Mouse (Mus musculus) kidney, adult 10 weeks (tissue): ENCODE data around the gene Olfr890. TPM values are rescaled to one million over a fixed set of nuclear protein-coding genes. Genes with fewer than 3 reads are reported as not detected.

Experiments
- polyA plus RNA-seq: library from polyadenylated mRNA; stranded (reverse); fragments of 350-450 nt; fragmentation: Illumina TruSeq; extraction: RNeasy Lipid Tissue Mini Kit (QIAGEN cat#74804); gene quantifications from one replicate; pipeline ENCODE4 v1.2.3, GENCODE M21; 2014; ENCODE audit warnings: low read depth, low replicate concordance

Olfr890 gene
- not detected for polyA plus RNA-seq

DNA sequence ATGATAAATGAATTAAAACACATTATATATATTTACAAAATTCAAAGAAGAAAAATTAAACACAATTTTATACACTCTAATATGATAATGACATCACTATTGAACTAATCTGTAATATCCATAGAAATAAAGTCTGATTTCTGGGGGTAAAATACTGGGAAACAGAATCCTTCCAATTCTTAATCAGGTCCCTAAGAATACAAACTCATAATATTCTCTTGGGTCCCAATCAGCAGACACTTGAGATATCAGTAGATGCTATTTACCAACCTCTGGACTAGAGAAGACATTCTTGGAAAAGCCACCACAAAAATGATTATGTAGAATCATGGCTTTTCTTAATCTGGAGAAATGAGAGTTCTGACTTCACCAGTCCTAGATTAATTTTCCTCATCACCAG lies at the start of gene Olfr890:
Gene Olfr890 (plus strand): TSS at position 301 of the 400 bp plus-strand sequence.

GRCm38 (mm10) chr9:38107828-38108227 lies 34.5 kb upstream of the Olfr890 start, which contains the start of gene Olfr888:
TSS of gene Olfr888 (plus strand) at chr9:38108128.

GRCm38 (mm10) chr9:38114898-38115297 lies 27.4 kb upstream of the Olfr890 start, which contains the start of gene Olfr889:
TSS of gene Olfr889 (plus strand) at chr9:38115198.

GRCm38 (mm10) chr9:38180721-38181120 lies 38.4 kb downstream of the Olfr890 start, which contains the start of gene Olfr891:
TSS of gene Olfr891 (minus strand) at chr9:38180821.

Other genes with a start within 250 kb of the Olfr890 start
- not detected for gene Olfr145, start 245.8 kb upstream of the Olfr890 start, polyA plus RNA-seq
- gene Olfr878, start 224.7 kb upstream of the Olfr890 start, polyA plus RNA-seq, result not detected
- not detected for gene Olfr881, start 150.7 kb upstream of the Olfr890 start, polyA plus RNA-seq
- gene Olfr883, start 116.7 kb upstream of the Olfr890 start, polyA plus RNA-seq, result not detected
- gene Olfr884, start 96.0 kb upstream of the Olfr890 start, polyA plus RNA-seq, result not detected
- gene Olfr885, start 81.2 kb upstream of the Olfr890 start, polyA plus RNA-seq, result not detected
- gene Olfr887, start 58.4 kb upstream of the Olfr890 start, polyA plus RNA-seq, result not detected
- gene Olfr888, start 34.4 kb upstream of the Olfr890 start, polyA plus RNA-seq, result not detected
- gene Olfr889, start 27.3 kb upstream of the Olfr890 start, polyA plus RNA-seq, result not detected
- gene Olfr891, start 38.3 kb downstream of the Olfr890 start, polyA plus RNA-seq, result not detected
- not detected for gene Olfr893, start 65.8 kb downstream of the Olfr890 start, polyA plus RNA-seq
- gene Olfr894, start 75.5 kb downstream of the Olfr890 start, polyA plus RNA-seq, result not detected
- gene Olfr143, start 110.3 kb downstream of the Olfr890 start, polyA plus RNA-seq, result not detected
- not detected for gene Olfr895, start 125.3 kb downstream of the Olfr890 start, polyA plus RNA-seq
- gene Olfr896-ps1, start 148.6 kb downstream of the Olfr890 start, polyA plus RNA-seq, result not detected
- not detected for gene Olfr25, start 186.5 kb downstream of the Olfr890 start, polyA plus RNA-seq
- gene Olfr898, start 205.9 kb downstream of the Olfr890 start, polyA plus RNA-seq, result not detected
- not detected for gene Olfr250, start 224.4 kb downstream of the Olfr890 start, polyA plus RNA-seq
- gene Olfr251, start 234.6 kb downstream of the Olfr890 start, polyA plus RNA-seq, result not detected